Mouse (Mus musculus) E14TG2a.4 (cell line): ENCODE results near the gene Thsd4.

Source experiments
- CTCF ChIP-seq: conservative IDR thresholded peaks from 2 replicates; pipeline ENCODE4 v1.5.1; 2014; ENCODE audit warnings: low read length
- POU5F1 ChIP-seq: IDR thresholded peaks from 2 replicates; pipeline ENCODE4 v1.6.1; 2014; ENCODE audit warnings: low read length, borderline replicate concordance

DNA sequence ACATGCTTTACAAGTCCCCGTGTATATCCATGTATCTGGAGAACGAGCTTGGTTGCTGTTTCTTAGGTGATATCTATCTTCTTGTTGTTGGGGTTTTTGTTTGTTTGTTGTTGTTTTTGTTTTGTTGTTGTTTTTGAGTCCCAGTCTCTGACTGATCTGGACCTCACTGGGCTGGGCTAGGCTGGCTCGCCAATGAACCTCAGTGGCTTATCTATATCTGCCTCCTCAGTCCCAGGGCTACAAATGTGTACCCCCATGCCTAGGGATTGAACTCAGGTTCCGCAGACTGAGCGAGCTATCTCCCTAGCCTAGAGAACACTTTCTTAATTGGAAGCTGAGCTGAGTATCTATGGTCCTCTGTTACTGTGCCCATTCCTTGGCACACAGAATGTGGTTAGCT, 241.1 kb downstream of the Thsd4 start:
- TF ChIP-seq CTCF, result no peak
- no peak for TF ChIP-seq POU5F1
